Mouse (Mus musculus) MEL (cell line): ENCODE results near the gene Ncam1. TPM values are rescaled to one million over a fixed set of nuclear protein-coding genes. Genes with fewer than 3 reads are reported as not detected.

Experiments
- DNase-seq: peaks from one replicate; pipeline ENCODE4 v3.0.0; 2011; ENCODE audit warnings: low read depth, low spot score
- H3K27ac ChIP-seq: 2 replicates; pipeline ENCODE4 v1.5.1; 2012; ENCODE audit warnings: low read depth, mild to moderate bottlenecking, control low read depth, low read length, moderate library complexity; ENCODE audit not compliant: control insufficient read depth
- H3K27me3 ChIP-seq, 2 experiments: fragments of 150-350 bp in 1 of 2; sonication (generic) in 1 of 2; 2 replicates each; pipeline ENCODE4 v1.6.1; 2012; ENCODE audit warnings: low read length in 2 of 2, mild to moderate bottlenecking in 2 of 2, improper control_type of control experiment in 1 of 2, moderate library complexity in 1 of 2; ENCODE audit not compliant: insufficient read depth in 2 of 2, control insufficient read depth in 1 of 2
- H3K36me3 ChIP-seq, 2 experiments: 2 replicates each; pipeline ENCODE4 v1.6.1; 2012 to 2014; ENCODE audit warnings: low read length in 2 of 2, improper control_type of control experiment in 1 of 2, inconsistent platforms in 1 of 2, mild to moderate bottlenecking in 1 of 2; ENCODE audit not compliant: insufficient read depth in 2 of 2, control insufficient read depth in 1 of 2
- H3K4me1 ChIP-seq, 2 experiments: fragments of 150-350 bp in 1 of 2; sonication (generic) in 1 of 2; 2 replicates each; pipeline ENCODE4 v1.6.1; 2012; ENCODE audit warnings: low read length in 2 of 2, improper control_type of control experiment in 1 of 2, mild to moderate bottlenecking in 1 of 2; ENCODE audit not compliant: insufficient read depth in 2 of 2, control insufficient read depth in 1 of 2
- H3K4me3 ChIP-seq, 2 experiments: fragments of 150-350 bp in 1 of 2; sonication (generic) in 1 of 2; 2 replicates each; pipeline ENCODE4 v1.5.1; 2012; ENCODE audit warnings: low read depth in 2 of 2, low read length in 2 of 2, mild to moderate bottlenecking in 2 of 2, moderate library complexity in 2 of 2, control low read depth in 1 of 2, improper control_type of control experiment in 1 of 2; ENCODE audit not compliant: control insufficient read depth in 1 of 2, insufficient read depth in 1 of 2
- H3K79me2 ChIP-seq: 2 replicates; pipeline ENCODE4 v1.6.1; 2012; ENCODE audit warnings: mild to moderate bottlenecking, low read length, moderate library complexity; ENCODE audit not compliant: control insufficient read depth, poor library complexity, insufficient read depth
- H3K9ac ChIP-seq: 2 replicates; pipeline ENCODE4 v1.6.1; 2012; ENCODE audit warnings: low read depth, mild to moderate bottlenecking, control low read depth, low read length, moderate library complexity; ENCODE audit not compliant: control insufficient read depth, poor library complexity, severe bottlenecking
- H3K9me3 ChIP-seq: fragments of 150-350 bp; sonication (generic); replicated peaks from 2 replicates; pipeline ENCODE4 v1.6.1; 2012; ENCODE audit warnings: mild to moderate bottlenecking, low read length, improper control_type of control experiment, moderate library complexity; ENCODE audit not compliant: insufficient read depth
- BHLHE40 ChIP-seq: IDR thresholded peaks from 2 replicates; pipeline ENCODE4 v1.6.1; 2012; ENCODE audit warnings: low read depth, mild to moderate bottlenecking, inconsistent platforms, low read length, improper control_type of control experiment, borderline replicate concordance
- CHD1 ChIP-seq: IDR thresholded peaks from 2 replicates; pipeline ENCODE4 v1.6.1; 2012; ENCODE audit warnings: low read depth, mild to moderate bottlenecking, inconsistent platforms, low read length, improper control_type of control experiment
- CHD2 ChIP-seq: IDR thresholded peaks from 2 replicates; pipeline ENCODE4 v1.6.1; 2011; ENCODE audit warnings: low read length, improper control_type of control experiment
- EP300 ChIP-seq, 2 experiments: IDR thresholded peaks; 2 replicates each; pipeline ENCODE4 v1.6.1; 2011; ENCODE audit warnings: improper control_type of control experiment in 2 of 2, low read length in 2 of 2, low read depth in 1 of 2, mild to moderate bottlenecking in 1 of 2
- ETS1 ChIP-seq: IDR thresholded peaks from 2 replicates; pipeline ENCODE4 v1.6.1; 2012; ENCODE audit warnings: low read depth, mild to moderate bottlenecking, inconsistent platforms, low read length, improper control_type of control experiment, moderate library complexity
- GABPA ChIP-seq: IDR thresholded peaks from 2 replicates; pipeline ENCODE4 v1.6.1; 2012; ENCODE audit warnings: low read depth, mild to moderate bottlenecking, inconsistent platforms, low read length, improper control_type of control experiment, moderate library complexity
- GATA1 ChIP-seq: IDR thresholded peaks from 2 replicates; pipeline ENCODE4 v1.6.1; 2011; ENCODE audit warnings: low read depth, low read length, improper control_type of control experiment
- JUND ChIP-seq: IDR thresholded peaks from 2 replicates; pipeline ENCODE4 v1.6.1; 2011; ENCODE audit warnings: low read depth, mild to moderate bottlenecking, improper control_type of control experiment, low read length
- KAT2A ChIP-seq: conservative IDR thresholded peaks from 2 replicates; pipeline ENCODE4 v1.6.1; 2012; ENCODE audit warnings: low read depth, low read length, improper control_type of control experiment, inconsistent platforms
- MAFK ChIP-seq: IDR thresholded peaks from 2 replicates; pipeline ENCODE4 v1.6.1; 2011; ENCODE audit warnings: low read depth, mild to moderate bottlenecking, low read length, improper control_type of control experiment, borderline replicate concordance
- MAX ChIP-seq: IDR thresholded peaks from 2 replicates; pipeline ENCODE4 v1.6.1; 2011; ENCODE audit warnings: low read length, improper control_type of control experiment
- MEF2A ChIP-seq: IDR thresholded peaks from 2 replicates; pipeline ENCODE4 v1.6.1; 2014; ENCODE audit warnings: low read depth, mild to moderate bottlenecking, inconsistent platforms, low read length, improper control_type of control experiment; ENCODE audit not compliant: poor library complexity, insufficient replicate concordance, severe bottlenecking; ENCODE audit errors: extremely low read depth
- MXI1 ChIP-seq: IDR thresholded peaks from 2 replicates; pipeline ENCODE4 v1.6.1; 2011; ENCODE audit warnings: mild to moderate bottlenecking, low read depth, low read length, improper control_type of control experiment
- NRF1 ChIP-seq: IDR thresholded peaks from 2 replicates; pipeline ENCODE4 v1.6.1; 2014; ENCODE audit warnings: low read depth, mild to moderate bottlenecking, inconsistent platforms, low read length, improper control_type of control experiment, moderate library complexity; ENCODE audit not compliant: poor library complexity, insufficient read depth, severe bottlenecking
- POLR2AphosphoS2 ChIP-seq: IDR thresholded peaks from 2 replicates; pipeline ENCODE4 v1.6.1; 2011; ENCODE audit warnings: low read length, improper control_type of control experiment
- RAD21 ChIP-seq: IDR thresholded peaks from 2 replicates; pipeline ENCODE4 v1.6.1; 2011; ENCODE audit warnings: mild to moderate bottlenecking, low read depth, low read length, improper control_type of control experiment
- SIN3A ChIP-seq: IDR thresholded peaks from 2 replicates; pipeline ENCODE4 v1.6.1; 2012; ENCODE audit warnings: low read length, improper control_type of control experiment, inconsistent platforms
- SMC3 ChIP-seq: IDR thresholded peaks from 2 replicates; pipeline ENCODE4 v1.6.1; 2011; ENCODE audit warnings: low read depth, low read length, improper control_type of control experiment
- TAL1 ChIP-seq: IDR thresholded peaks from 2 replicates; pipeline ENCODE4 v1.6.1; 2012; ENCODE audit warnings: mild to moderate bottlenecking, inconsistent platforms, low read length, moderate library complexity, mixed read lengths
- TBP ChIP-seq: IDR thresholded peaks from 2 replicates; pipeline ENCODE4 v1.8.0; 2011; ENCODE audit warnings: low read depth, low read length, improper control_type of control experiment
- TCF12 ChIP-seq: IDR thresholded peaks from 2 replicates; pipeline ENCODE4 v1.6.1; 2014; ENCODE audit warnings: low read depth, mild to moderate bottlenecking, inconsistent platforms, low read length, improper control_type of control experiment, moderate library complexity
- UBTF ChIP-seq: IDR thresholded peaks from 2 replicates; pipeline ENCODE4 v1.6.1; 2012; ENCODE audit warnings: low read depth, mild to moderate bottlenecking, inconsistent platforms, low read length, improper control_type of control experiment, moderate library complexity, borderline replicate concordance; ENCODE audit not compliant: insufficient read depth
- USF1 ChIP-seq: IDR thresholded peaks from 2 replicates; pipeline ENCODE4 v1.6.1; 2014; ENCODE audit warnings: low read depth, mild to moderate bottlenecking, inconsistent platforms, low read length, improper control_type of control experiment, moderate library complexity
- USF2 ChIP-seq, 2 experiments: IDR thresholded peaks; 2 replicates each; pipeline ENCODE4 v1.6.1; 2011 to 2012; ENCODE audit warnings: improper control_type of control experiment in 2 of 2, low read length in 2 of 2, borderline replicate concordance in 1 of 2, inconsistent platforms in 1 of 2, low read depth in 1 of 2, mild to moderate bottlenecking in 1 of 2; ENCODE audit not compliant: insufficient read depth in 1 of 2
- ZMIZ1 ChIP-seq: IDR thresholded peaks from 2 replicates; pipeline ENCODE4 v1.6.1; 2012; ENCODE audit warnings: low read depth, mild to moderate bottlenecking, inconsistent platforms, low read length, improper control_type of control experiment, moderate library complexity
- ZNF384 ChIP-seq: IDR thresholded peaks from 2 replicates; pipeline ENCODE4 v1.6.1; 2012; ENCODE audit warnings: low read depth, mild to moderate bottlenecking, inconsistent platforms, low read length, improper control_type of control experiment
- polyA plus RNA-seq, 2 experiments: library from polyadenylated mRNA; stranded (reverse) in 1 of 2; unstranded in 1 of 2; fragments of >175 nt in 1 of 2; fragments of >200 nt in 1 of 2; gene quantifications; 2 replicates each; pipeline versions ENCODE4 v1.2.1 to v1.2.4; 2012; ENCODE audit warnings: low replicate concordance in 2 of 2, low read depth in 1 of 2; ENCODE audit not compliant: insufficient read length in 2 of 2, insufficient read depth in 1 of 2, missing spikeins in 1 of 2
- total RNA-seq: library from RNA; depleted of rRNA; stranded (reverse); fragments of 300-350 nt; gene quantifications from 2 replicates; pipeline ENCODE4 v1.2.3, GENCODE M21; 2012

Gene Ncam1
- total and polyA plus RNA-seq, 3 experiments, result not detected

DNA sequence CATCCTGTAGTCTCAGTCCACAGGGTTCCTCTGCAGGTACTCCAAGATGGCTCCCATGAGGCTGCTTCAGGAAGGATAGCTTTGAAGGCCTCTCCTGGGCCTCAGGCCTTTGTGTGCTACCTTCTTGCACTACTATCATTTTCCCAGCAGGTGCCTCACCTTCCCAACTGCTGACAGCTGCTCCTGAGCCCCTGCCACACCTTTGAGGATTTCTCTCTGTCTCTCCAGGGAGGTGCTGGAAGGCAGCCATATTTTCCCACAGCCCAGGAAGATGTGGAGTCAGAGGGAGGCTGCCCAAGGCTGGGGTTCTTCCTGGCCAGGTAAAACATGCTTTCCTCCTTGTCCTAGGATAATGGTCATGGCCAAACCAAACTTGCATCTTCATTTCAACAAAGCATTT is 83.6 kb downstream of the Ncam1 start:
- H3K27me3 ChIP-seq, result no peaks in the 10 kb centered on the region
- H3K9ac ChIP-seq, result no peak overlapping the region
- H3K79me2 ChIP-seq, result no peaks in the 10 kb centered on the region
- no peaks in the 10 kb centered on the region for H3K9me3 ChIP-seq
- H3K36me3 ChIP-seq, result no peaks in the 10 kb centered on the region
- no peaks in the 10 kb centered on the region for H3K4me1 ChIP-seq
- H3K4me3 ChIP-seq, result no peak overlapping the region
- TF ChIP-seq ZMIZ1 (no peak), CHD1 (no peak), TBP (no peak), SMC3 (no peak), KAT2A (no peak), MXI1 (no peak), POLR2AphosphoS2 (no peak), TCF12 (no peak), GABPA (no peak), ETS1 (no peak), RAD21 (no peak), MEF2A (no peak), ZNF384 (no peak), USF1 (no peak), EP300 (IDR thresholded peaks at IDR 0.05; ENCODE audit: low read depth in 1 of 2, low read length in 2 of 2) (no peak), NRF1 (no peak), MAX (no peak), BHLHE40 (no peak), USF2 (IDR thresholded peaks at IDR 0.05; ENCODE audit: borderline replicate concordance in 1 of 2, insufficient read depth in 1 of 2, low read depth in 1 of 2, low read length in 2 of 2) (no peak), TAL1 (no peak)
- H3K27ac ChIP-seq, result no peak overlapping the region
- DNase-seq, result no peak

GRCm38 (mm10) chr9:49714091-49714490 is 84.6 kb downstream of the Ncam1 start:
- no peak for TF ChIP-seq MAX
- no peak for TF ChIP-seq CHD1
- TF ChIP-seq JUND, result no peak
- TF ChIP-seq GABPA, result no peak
- no peak for TF ChIP-seq USF2 (IDR thresholded peaks at IDR 0.05; ENCODE audit: borderline replicate concordance in 1 of 2, insufficient read depth in 1 of 2, low read depth in 1 of 2, low read length in 2 of 2)
- TF ChIP-seq GATA1, result no peak
- TF ChIP-seq MAFK, result no peak
- no peak for TF ChIP-seq SMC3
- TF ChIP-seq UBTF, result no peak
- no peak for TF ChIP-seq CHD2
- no peak for TF ChIP-seq RAD21
- TF ChIP-seq NRF1, result no peak
- no peak for TF ChIP-seq SIN3A
- no peak overlapping the region for H3K27ac ChIP-seq
- no peak overlapping the region for H3K9ac ChIP-seq
- no peaks in the 10 kb centered on the region for H3K9me3 ChIP-seq
- no peak for DNase-seq
- H3K27me3 ChIP-seq, result no peaks in the 10 kb centered on the region
- H3K4me1 ChIP-seq, result no peaks in the 10 kb centered on the region
- no peaks in the 10 kb centered on the region for H3K36me3 ChIP-seq
- H3K79me2 ChIP-seq, result no peaks in the 10 kb centered on the region
- H3K4me3 ChIP-seq, result no peak overlapping the region
